ENCODE assay signal across 8 mouse cellular contexts in the genomic region with DNA sequence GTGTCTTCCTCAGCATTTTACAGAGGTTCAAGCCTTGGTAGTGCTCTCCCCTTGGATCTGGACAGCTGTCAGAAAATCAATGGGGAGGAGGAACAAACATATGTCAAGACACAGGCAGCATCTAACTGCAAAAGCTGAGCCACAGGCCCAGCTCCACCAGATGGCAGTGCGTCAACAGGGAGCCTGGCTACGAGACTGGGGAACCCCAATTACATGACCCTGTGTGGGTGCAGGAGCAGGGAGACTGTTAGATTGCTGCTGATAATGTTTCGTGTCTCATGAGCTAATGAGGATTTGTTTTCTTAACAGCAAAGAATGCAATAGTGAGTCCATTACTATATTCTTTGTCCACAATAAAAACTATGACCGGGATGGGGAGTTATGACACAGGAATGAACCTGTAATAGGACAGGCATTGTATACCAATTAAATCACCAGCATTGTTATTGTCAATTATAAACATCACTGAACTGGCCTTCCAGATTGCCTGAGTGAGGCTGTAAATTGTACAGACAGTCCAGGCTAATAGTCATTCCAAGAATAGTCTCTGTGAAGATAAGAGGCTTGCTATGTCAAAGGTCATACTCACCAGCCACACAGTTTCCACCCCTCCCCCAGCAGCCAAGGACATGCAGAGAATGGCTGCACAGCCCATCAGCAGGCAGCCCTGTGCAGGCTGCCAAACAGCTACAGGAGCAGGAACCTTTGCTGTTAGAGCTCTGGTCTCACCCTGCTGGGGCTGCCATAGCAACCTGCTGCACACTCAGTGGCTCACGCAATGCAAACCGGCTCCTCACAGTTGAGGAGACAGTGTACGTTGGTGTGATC. TPM values are rescaled to one million over a fixed set of nuclear protein-coding genes. Genes with fewer than 3 reads are reported as not detected.
A peak's percentile ranks its signal among the peaks of the same experiment; 100 is the strongest.
DNase-seq lines count a peak whose midpoint lies in the region; ATAC-seq lines count a peak whose summit lies in the region.
"Had no signal": no experiment of that assay in that cellular context is flagged by ENCODE, and none has a peak within 500 bp of the region (broad histone marks: within the 10 kb centered on the region; RNA-seq: fewer than 3 reads in every experiment).

No protein-coding gene starts in this region.

- peak; percentile 93 for ATAC-seq in embryonic facial prominence, embryonic 11.5 days (replicated peaks; ENCODE audit: insufficient number of reproducible peaks, low FRiP score, low TSS enrichment, low read depth)
- peak; percentile 72 for ATAC-seq in heart, embryonic 13.5 days (ENCODE audit: extremely low read depth, insufficient number of reproducible peaks, low FRiP score, low TSS enrichment)
- ATAC-seq in kidney, embryonic 15.5 days (replicated peaks; ENCODE audit: low FRiP score): peak; percentile 96
- ATAC-seq in limb, embryonic 11.5 days (ENCODE audit: insufficient number of reproducible peaks, low FRiP score, low TSS enrichment, low read depth): peak; percentile 51; the same call in 1 of the 2 replicates
- ATAC-seq in midbrain, embryonic 14.5 days (ENCODE audit: low FRiP score, low TSS enrichment): peak; percentile 83
- peak; percentile 88; the same call in 1 of the 2 replicates for ATAC-seq in stomach, embryonic 15.5 days (ENCODE audit: insufficient read depth, low FRiP score, low read depth)

- H3K9ac ChIP-seq in embryonic facial prominence, embryonic 11.5 days (replicated peaks; ENCODE audit: low read length): no peak overlapping the region
- H3K9ac ChIP-seq in heart, embryonic 13.5 days: peak overlapping the region; percentile 37; the same call in 1 of the 2 replicates
- no peak overlapping the region for H3K9ac ChIP-seq in kidney, embryonic 15.5 days
- no peak overlapping the region for H3K9ac ChIP-seq in limb, embryonic 11.5 days (ENCODE audit: low read length)
- no peak overlapping the region for H3K9ac ChIP-seq in midbrain, embryonic 14.5 days (replicated peaks; ENCODE audit: low read length)
- no peak overlapping the region for H3K9ac ChIP-seq in stomach, embryonic 15.5 days
- H3K9ac ChIP-seq: limb, embryonic 13.5 days had no signal

- no peaks in the 10 kb centered on the region for H3K4me1 ChIP-seq in embryonic facial prominence, embryonic 11.5 days (ENCODE audit: control insufficient read depth, insufficient read depth, low read length)
- peaks cover 19% of the 10 kb centered on the region for H3K4me1 ChIP-seq in heart, embryonic 13.5 days
- H3K4me1 ChIP-seq in kidney, embryonic 15.5 days: peaks cover 13% of the 10 kb centered on the region
- H3K4me1 ChIP-seq in limb, embryonic 11.5 days (ENCODE audit: control insufficient read depth, insufficient read depth, low read length): peaks cover 5% of the 10 kb centered on the region
- peaks cover 11% of the 10 kb centered on the region; the same call in 1 of the 2 replicates for H3K4me1 ChIP-seq in midbrain, embryonic 14.5 days (ENCODE audit: control insufficient read depth, insufficient read depth, low read length)
- peaks cover 4% of the 10 kb centered on the region for H3K4me1 ChIP-seq in stomach, embryonic 15.5 days

- no peaks in the 10 kb centered on the region for H3K27me3 ChIP-seq in embryonic facial prominence, embryonic 11.5 days (ENCODE audit: control insufficient read depth, insufficient read depth, low read length)
- no peaks in the 10 kb centered on the region for H3K27me3 ChIP-seq in heart, embryonic 13.5 days (replicated peaks)
- no peaks in the 10 kb centered on the region for H3K27me3 ChIP-seq in kidney, embryonic 15.5 days
- no peaks in the 10 kb centered on the region for H3K27me3 ChIP-seq in limb, embryonic 11.5 days (ENCODE audit: control insufficient read depth, insufficient read depth, low read length)
- H3K27me3 ChIP-seq in midbrain, embryonic 14.5 days (ENCODE audit: control insufficient read depth, insufficient read depth, low read length): no peaks in the 10 kb centered on the region
- H3K27me3 ChIP-seq in stomach, embryonic 15.5 days (replicated peaks): no peaks in the 10 kb centered on the region
- H3K27me3 ChIP-seq: limb, embryonic 13.5 days had no signal

- H3K4me3 ChIP-seq in embryonic facial prominence, embryonic 11.5 days (ENCODE audit: low read depth, low read length): no peak overlapping the region
- H3K4me3 ChIP-seq in heart, embryonic 13.5 days: no peak overlapping the region
- H3K4me3 ChIP-seq in kidney, embryonic 15.5 days (replicated peaks): no peak overlapping the region
- no peak overlapping the region for H3K4me3 ChIP-seq in limb, embryonic 11.5 days (ENCODE audit: low read depth, low read length)
- H3K4me3 ChIP-seq in midbrain, embryonic 14.5 days (replicated peaks; ENCODE audit: low read depth, low read length): no peak overlapping the region
- H3K4me3 ChIP-seq in stomach, embryonic 15.5 days (replicated peaks): no peak overlapping the region
- H3K4me3 ChIP-seq: limb, embryonic 13.5 days had no signal

- H3K9me3 ChIP-seq in embryonic facial prominence, embryonic 11.5 days (replicated peaks; ENCODE audit: control insufficient read depth, low read length): no peaks in the 10 kb centered on the region
- peaks cover 3% of the 10 kb centered on the region; the same call in 1 of the 2 replicates for H3K9me3 ChIP-seq in heart, embryonic 13.5 days
- H3K9me3 ChIP-seq in kidney, embryonic 15.5 days (replicated peaks): 0 out of 2 replicates have a peak, but pooled peaks cover 2% of the 10 kb centered on the region
- H3K9me3 ChIP-seq in limb, embryonic 11.5 days (ENCODE audit: control insufficient read depth, low read length): no peaks in the 10 kb centered on the region
- no peaks in the 10 kb centered on the region for H3K9me3 ChIP-seq in midbrain, embryonic 14.5 days (ENCODE audit: control insufficient read depth, low read length)
- no peaks in the 10 kb centered on the region for H3K9me3 ChIP-seq in stomach, embryonic 15.5 days
- H3K9me3 ChIP-seq: limb, embryonic 13.5 days had no signal

- no peak overlapping the region for H3K4me2 ChIP-seq in embryonic facial prominence, embryonic 11.5 days (ENCODE audit: low read depth, low read length)
- peak overlapping the region; percentile 58 for H3K4me2 ChIP-seq in heart, embryonic 13.5 days
- no peak overlapping the region for H3K4me2 ChIP-seq in kidney, embryonic 15.5 days
- no peak overlapping the region; the same call in 1 of the 2 replicates for H3K4me2 ChIP-seq in limb, embryonic 11.5 days (ENCODE audit: low read depth, severe bottlenecking)
- 0 out of 2 replicates have a peak overlapping the region, but pooled peaks have one; percentile 13 for H3K4me2 ChIP-seq in midbrain, embryonic 14.5 days (ENCODE audit: low read length)
- H3K4me2 ChIP-seq in stomach, embryonic 15.5 days: peak overlapping the region; percentile 15; the same call in 1 of the 2 replicates
- H3K4me2 ChIP-seq: limb, embryonic 13.5 days had no signal

- WGBS in embryonic facial prominence, embryonic 11.5 days: 19% methylated on average over 7 of the region's 7 CpGs
- WGBS in heart, embryonic 13.5 days: 8% methylated on average over 7 of the region's 7 CpGs
- 12% methylated on average over 7 of the region's 7 CpGs for WGBS in kidney, embryonic 15.5 days
- WGBS in limb, embryonic 11.5 days: 6% methylated on average over 7 of the region's 7 CpGs
- 9% methylated on average over 7 of the region's 7 CpGs for WGBS in midbrain, embryonic 14.5 days
- 14% methylated on average over 7 of the region's 7 CpGs for WGBS in stomach, embryonic 15.5 days

- H3K27ac ChIP-seq in embryonic facial prominence, embryonic 11.5 days (replicated peaks; ENCODE audit: low read depth, low read length): no peak overlapping the region
- H3K27ac ChIP-seq in heart, embryonic 13.5 days (replicated peaks): peak overlapping the region; percentile 75
- H3K27ac ChIP-seq in kidney, embryonic 15.5 days: peak overlapping the region; percentile 24
- H3K27ac ChIP-seq in limb, embryonic 11.5 days (replicated peaks; ENCODE audit: low read depth, low read length): no peak overlapping the region
- peak overlapping the region; percentile 49; the same call in 1 of the 2 replicates for H3K27ac ChIP-seq in midbrain, embryonic 14.5 days (replicated peaks; ENCODE audit: low read depth, low read length)
- H3K27ac ChIP-seq in stomach, embryonic 15.5 days: no peak overlapping the region
- H3K27ac ChIP-seq: limb, embryonic 13.5 days had no signal

- peak; percentile 36 to 49 for DNase-seq in adrenal gland, postnatal 4 days (ENCODE audit: low spot score in 2 of 2)
- DNase-seq in embryonic facial prominence, embryonic 11.5 days (ENCODE audit: low spot score): peak; percentile 71
- DNase-seq in limb, embryonic 11.5 days (ENCODE audit: low spot score): peak; percentile 73
- DNase-seq in midbrain, embryonic 14.5 days: peak; percentile 85

- H3K36me3 ChIP-seq in embryonic facial prominence, embryonic 11.5 days (replicated peaks; ENCODE audit: control insufficient read depth, insufficient read depth, low read depth, low read length): no peaks in the 10 kb centered on the region
- H3K36me3 ChIP-seq in heart, embryonic 13.5 days: no peaks in the 10 kb centered on the region
- H3K36me3 ChIP-seq in kidney, embryonic 15.5 days: no peaks in the 10 kb centered on the region
- H3K36me3 ChIP-seq in limb, embryonic 11.5 days (ENCODE audit: control insufficient read depth, insufficient read depth, low read length): no peaks in the 10 kb centered on the region
- no peaks in the 10 kb centered on the region for H3K36me3 ChIP-seq in midbrain, embryonic 14.5 days (ENCODE audit: control insufficient read depth, insufficient read depth, low read length)
- H3K36me3 ChIP-seq in stomach, embryonic 15.5 days: no peaks in the 10 kb centered on the region
- H3K36me3 ChIP-seq: limb, embryonic 13.5 days had no signal

RNA-seq across cellular contexts. Expression of gene Barx2, which starts 58.8 kb away (rescaled TPM):
- total RNA-seq in adrenal gland, postnatal 4 days (2021): under 1 TPM in 1 of 2 experiments, not detected in 1; 0.28 TPM
- 0.72 and 1.4 TPM in 2 replicates for polyA plus RNA-seq in embryonic facial prominence, embryonic 11.5 days (2014; fragmentation: Nextera tagmentation; extraction: Ambion mirVana)
- polyA plus RNA-seq in heart, embryonic 13.5 days (2015; fragmentation: Nextera tagmentation; extraction: Ambion mirVana): 0.12 TPM in 1 of 2 replicates, not detected in the other
- polyA plus RNA-seq in kidney, embryonic 15.5 days (2015; fragmentation: Nextera tagmentation; extraction: Ambion mirVana): 0.16 TPM in 1 of 2 replicates, not detected in the other
- polyA plus RNA-seq in limb, embryonic 11.5 days (2014; fragmentation: Nextera tagmentation; extraction: Ambion mirVana): 1.0 and 1.3 TPM in 2 replicates
- 0.11 and 0.28 TPM in 2 replicates for polyA plus RNA-seq in midbrain, embryonic 14.5 days (2014; fragmentation: Nextera tagmentation; extraction: Ambion mirVana)
- 0.62 and 0.69 TPM in 2 replicates for polyA plus RNA-seq in stomach, embryonic 15.5 days (2015; fragmentation: Nextera tagmentation; extraction: Ambion mirVana)

Comparison
In these comparisons a context has a peak if more than half of its experiments do, and no peak if none do; other contexts are left out.
1. H3K27ac ChIP-seq: peak in heart, embryonic 13.5 days (single experiment), kidney, embryonic 15.5 days (single experiment) and midbrain, embryonic 14.5 days (single experiment); none in embryonic facial prominence, embryonic 11.5 days (single experiment), limb, embryonic 11.5 days (single experiment) and stomach, embryonic 15.5 days (single experiment).
2. H3K4me2 ChIP-seq: peak in heart, embryonic 13.5 days (single experiment), midbrain, embryonic 14.5 days (single experiment) and stomach, embryonic 15.5 days (single experiment); none in embryonic facial prominence, embryonic 11.5 days (single experiment), kidney, embryonic 15.5 days (single experiment) and limb, embryonic 11.5 days (single experiment).
3. Peak in every context shown above with its lines, with median percentiles within 50 percentile points of each other: DNase-seq and ATAC-seq.